Mouse (Mus musculus): ENCODE data around the gene 4931428F04Rik.

- TF ChIP-seq CTCF (IDR thresholded peaks at IDR 0.05; ENCODE audit: extremely low read depth, insufficient read depth, low read length) (no peak), POLR2A (IDR thresholded peaks at IDR 0.05; ENCODE audit: extremely low read depth, insufficient read depth, low read length) (no peak)
Measured at GRCm38 (mm10) chr8:105281821-105282220, 7.8 kb downstream of the 4931428F04Rik start.

Measured in cortical plate, adult 2 months (tissue).